Mouse (Mus musculus): ENCODE data around the gene Armc6.

Gene Armc6

DNA sequence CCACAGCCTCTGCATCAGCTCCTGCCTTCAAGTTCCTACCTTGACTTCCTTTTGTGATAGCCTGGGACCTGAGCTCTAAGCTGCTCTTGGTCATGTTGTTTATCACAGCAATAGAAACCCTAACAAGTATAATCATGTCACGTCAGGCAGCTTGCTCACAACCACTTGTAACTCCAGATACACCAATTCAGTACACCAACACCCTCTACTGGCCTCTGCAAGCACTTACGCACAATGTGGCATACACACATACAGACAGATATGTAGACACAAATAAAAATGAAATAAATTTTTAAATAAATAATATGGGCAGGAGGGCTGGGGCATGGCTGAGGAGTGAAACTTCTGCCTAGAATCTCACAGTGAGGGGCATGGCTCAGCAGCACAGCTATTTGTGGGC lies 38.5 kb downstream of the Armc6 start:
- DNase-seq (ENCODE audit: low read depth, low spot score), result no peak

DNA sequence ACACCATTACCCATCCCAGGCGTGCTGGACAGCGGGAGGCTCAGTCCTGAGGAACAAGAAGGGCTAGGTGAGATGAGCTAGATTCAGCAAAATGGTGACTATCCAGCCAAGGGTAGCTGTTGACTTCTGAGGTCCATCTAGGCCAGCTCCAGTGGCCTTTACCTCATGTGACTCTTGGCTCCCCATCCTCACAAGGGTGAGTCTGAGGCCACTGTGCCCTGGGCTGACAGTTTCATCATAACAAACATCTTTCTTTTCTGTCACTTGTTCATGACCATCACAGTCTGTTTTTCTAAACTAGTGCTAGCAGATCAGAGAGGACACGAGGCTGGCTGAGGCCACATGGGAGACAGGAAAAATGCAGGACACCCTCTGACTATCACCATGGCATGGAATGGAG lies 40.1 kb downstream of the Armc6 start:
- DNase-seq (ENCODE audit: low read depth, low spot score), result no peak

DNA sequence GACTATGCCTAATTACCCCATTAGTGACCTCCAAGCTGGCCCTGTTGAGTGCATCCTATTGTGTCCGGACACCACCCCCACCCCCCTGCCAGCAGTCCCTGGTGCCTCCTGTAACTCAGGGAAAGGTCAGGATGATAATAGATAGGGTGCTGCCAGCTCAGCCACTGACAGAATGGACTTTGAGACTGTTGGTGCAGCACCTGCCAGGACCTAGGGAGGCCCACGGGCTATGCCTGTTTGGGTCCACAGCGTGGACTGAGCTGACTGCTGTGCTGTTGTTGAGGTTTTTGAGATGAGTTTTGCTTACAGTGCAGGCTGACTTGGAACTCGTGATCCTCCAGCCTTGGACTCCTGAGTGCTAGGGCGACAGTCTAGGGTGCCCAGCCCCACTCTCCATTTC lies 41.0 kb downstream of the Armc6 start:
- no peak for DNase-seq (ENCODE audit: low read depth, low spot score)

DNA sequence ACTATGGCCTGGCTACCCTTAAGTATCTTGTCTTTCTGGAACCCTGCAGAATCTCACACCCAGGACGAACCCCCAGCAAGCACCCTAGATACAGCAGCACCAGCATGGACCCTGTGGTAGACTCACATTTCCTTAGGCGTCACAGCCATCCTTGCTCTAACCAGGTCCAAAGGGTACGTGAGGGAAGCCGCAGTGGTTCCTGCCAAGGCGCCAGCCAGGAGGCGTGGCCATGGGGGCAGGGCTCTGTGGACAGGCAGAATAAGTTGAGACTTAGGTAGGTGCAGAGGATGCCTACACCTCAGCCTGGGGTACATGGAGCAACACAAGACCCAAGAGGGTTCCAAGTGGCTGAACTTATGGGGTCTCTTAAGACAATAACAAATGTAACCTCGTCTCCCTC lies 45.6 kb downstream of the Armc6 start:
- DNase-seq (ENCODE audit: low read depth, low spot score), result no peak

DNA sequence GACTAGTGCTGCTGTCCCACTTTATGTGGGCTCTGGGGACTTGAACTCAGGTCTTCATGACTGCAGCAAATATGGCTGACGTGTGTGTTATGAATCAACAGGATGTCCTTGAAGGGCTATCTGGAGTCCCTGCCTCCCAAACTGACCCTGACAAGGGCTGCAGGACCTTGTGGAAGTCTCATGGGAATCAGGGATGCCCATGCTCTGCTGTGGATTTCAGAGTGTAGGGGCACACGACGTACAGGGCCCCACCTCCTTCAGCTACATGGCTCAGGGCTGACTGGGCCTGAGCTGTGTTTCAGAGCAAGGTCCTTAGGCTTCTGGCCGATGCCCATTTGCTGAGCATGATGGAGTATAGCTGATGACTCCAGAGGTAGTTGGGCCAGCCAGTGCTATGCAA lies 51.1 kb downstream of the Armc6 start:
- no peak for DNase-seq (ENCODE audit: low read depth, low spot score)

DNA sequence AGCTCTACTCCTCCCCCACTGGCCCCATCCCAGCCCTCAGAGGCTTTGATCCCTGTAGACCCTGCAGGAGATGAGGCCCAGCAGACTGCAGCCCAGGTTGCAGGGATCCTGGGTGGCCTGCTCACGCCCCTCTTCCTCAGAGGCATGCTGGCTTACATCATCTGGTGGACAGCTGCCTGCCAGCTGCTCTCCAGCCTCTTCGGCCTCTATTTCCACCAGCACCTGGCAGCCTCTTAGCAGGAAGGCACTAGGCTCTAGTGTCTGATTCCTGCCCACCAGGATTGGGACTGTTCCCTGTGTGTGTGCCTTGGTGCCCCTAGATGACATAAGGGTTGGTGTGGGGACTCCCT lies 52.4 kb downstream of the Armc6 start:
- DNase-seq (ENCODE audit: low read depth, low spot score), result no peak

DNA sequence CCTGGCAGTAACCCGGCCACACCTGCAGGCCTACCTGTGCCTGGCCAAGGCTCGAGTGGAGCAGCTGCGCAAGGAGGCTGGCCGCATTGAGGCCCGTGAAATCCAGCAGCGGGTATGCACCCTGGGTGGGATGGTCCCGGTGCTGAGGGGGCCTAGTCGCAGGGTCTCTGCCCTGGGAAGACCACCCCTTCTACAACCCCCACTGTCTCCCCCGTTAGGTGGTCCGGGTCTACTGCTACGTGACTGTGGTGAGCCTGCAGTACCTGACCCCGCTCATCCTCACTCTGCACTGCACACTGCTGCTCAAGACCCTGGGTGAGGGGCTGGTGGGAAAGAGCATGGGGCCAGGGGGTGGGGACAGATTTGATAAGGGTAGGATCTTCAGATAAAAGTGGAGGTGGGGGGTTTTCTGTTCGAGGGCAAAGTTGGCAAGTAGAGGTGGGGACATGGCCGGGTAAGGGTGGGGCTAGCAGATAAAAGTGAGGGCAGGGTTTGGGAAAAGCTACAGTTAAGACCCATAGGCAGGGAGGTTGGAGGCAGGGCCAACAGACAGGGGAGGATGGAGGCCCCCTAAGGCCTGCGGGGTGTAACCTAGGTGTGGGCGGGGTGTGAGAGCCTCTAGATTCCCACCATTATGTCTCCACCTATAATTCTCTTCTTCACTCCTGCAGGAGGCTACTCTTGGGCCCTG lies 52.9 kb downstream of the Armc6 start:
- no peak for DNase-seq (ENCODE audit: low read depth, low spot score)

DNA sequence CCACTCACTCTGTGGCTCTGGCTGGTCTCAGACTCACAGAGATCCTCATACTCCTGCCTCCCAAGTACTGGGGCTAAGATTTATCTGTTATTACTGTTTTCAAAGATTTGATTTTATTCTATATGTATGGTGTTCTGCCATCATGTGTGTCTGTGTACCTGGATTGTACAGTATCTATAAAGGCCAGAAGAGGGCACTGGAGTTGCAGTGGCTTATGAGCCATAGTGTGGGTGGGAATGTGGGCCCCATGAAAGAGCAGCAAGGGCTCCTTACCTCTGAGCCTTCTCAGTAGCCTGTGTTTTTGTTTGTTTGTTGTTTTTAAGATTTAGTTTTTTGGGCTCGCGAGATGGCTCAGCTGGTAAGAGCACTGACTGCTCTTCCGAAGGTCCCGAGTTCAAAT lies 55.2 kb downstream of the Armc6 start:
- peak; percentile 61 for DNase-seq (ENCODE audit: low read depth, low spot score)

DNA sequence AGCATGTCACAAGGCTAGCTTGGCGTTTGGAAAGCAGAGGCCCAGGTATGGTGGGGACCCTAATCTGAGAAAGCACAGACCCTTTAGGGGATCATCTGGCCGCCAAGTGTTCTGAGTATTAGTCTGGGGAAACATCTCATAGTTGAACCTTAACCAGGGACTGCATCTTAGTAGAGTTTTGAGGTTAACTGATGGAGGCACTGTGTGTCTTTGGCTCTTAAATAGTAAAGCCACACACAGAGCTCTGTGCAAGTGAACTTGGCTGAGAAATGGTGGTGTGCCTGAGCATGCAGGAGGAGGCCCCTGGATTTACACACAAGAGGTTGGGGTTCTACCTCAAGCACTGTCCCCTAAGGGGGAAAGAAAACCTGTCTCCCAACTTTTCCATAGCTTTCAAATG lies 56.0 kb downstream of the Armc6 start:
- DNase-seq (ENCODE audit: low read depth, low spot score), result no peak

DNA sequence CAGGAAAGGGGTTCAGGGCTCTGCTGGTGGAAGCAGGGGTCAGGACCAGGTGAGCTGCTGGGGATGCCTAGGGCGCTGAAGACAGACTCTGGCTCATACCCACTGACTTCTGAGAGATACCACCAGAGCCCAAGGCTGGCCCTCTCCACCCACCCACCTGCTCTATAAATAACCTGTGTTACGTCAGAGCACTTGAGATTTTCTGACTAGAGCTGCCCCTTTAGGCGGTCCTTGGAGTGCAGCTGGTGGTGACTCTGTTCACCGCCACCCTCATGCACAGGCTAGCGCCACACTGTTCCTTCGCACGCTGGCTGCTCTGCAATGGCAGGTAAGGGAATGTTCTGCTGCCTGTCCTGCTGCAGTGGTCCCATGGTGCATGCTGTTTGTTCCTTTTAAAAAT lies 60.2 kb downstream of the Armc6 start:
- DNase-seq (ENCODE audit: low read depth, low spot score), result no peak

DNA sequence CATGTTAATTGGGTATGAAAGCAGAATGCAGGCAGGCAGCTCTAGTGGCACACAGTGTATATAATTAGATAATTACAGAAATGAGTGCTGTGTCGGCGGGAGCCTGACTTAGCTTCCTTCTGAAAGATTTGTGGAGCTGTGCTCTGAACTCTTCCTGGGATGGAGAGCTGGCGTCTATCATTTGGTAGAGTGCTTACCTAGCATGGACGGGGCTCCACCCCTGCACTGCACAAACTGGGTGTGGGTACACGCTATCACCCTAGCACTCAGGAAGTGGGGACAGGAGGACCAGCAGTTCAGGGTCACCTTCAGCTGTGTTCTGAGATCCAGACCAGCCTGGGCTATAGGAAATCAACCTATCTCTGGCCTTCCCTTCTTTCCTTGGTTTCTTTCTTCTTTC lies 60.9 kb downstream of the Armc6 start:
- DNase-seq (ENCODE audit: low read depth, low spot score), result no peak

DNA sequence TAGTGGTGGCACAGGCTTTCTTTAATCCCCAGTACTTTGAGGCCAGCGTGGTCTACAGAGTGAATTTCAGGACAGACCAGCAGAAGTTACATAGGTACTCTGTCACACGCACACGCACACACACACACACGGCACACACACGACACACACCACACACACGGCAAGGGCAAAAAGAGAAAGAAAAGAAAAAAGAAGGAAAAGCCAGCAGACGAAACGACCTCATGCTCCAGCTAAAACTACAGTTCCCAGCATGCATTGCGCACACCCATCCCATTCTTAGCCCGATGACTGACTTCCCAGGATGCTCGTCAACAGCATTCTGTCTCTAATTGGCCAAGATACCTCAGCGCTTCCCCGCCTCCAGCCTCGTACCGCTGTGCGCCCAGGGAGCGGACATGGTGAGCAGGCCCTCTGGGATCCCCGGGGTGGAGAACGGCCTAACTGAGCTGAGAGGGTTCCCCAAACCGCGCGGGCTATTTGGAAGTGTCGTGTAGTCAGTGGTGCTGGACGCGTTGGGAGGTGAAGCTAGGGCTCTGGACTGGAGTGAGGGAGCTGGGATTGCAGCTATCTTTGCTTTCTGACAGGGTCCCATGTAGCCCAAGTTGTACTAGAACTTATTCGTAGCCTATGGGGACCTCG lies 62.1 kb downstream of the Armc6 start, which contains the start of gene Tmem161a:
Tmem161a (plus strand) TSS at position 314 of the 639 bp plus-strand sequence.
- DNase-seq (ENCODE audit: low read depth, low spot score), result peak; percentile 99

DNA sequence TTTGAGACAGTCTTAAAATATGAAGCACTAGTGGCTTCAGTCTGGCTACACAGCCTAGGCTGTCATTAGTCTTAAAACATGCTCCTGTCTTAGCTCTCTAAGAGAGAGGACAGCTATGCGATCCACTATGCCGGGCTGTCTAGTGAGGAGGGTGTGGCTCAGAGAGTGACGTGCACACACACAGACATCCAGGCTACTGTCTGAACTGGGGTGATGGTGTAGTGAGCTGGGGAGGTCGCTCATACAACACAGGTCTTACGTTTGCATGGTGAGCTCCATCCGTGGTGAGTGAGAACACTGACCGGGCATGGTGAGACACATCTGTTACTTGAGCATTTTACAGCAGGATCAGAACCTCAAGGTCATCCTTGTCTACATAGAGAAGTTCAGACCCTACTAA lies 63.0 kb downstream of the Armc6 start:
- DNase-seq (ENCODE audit: low read depth, low spot score), result no peak

DNA sequence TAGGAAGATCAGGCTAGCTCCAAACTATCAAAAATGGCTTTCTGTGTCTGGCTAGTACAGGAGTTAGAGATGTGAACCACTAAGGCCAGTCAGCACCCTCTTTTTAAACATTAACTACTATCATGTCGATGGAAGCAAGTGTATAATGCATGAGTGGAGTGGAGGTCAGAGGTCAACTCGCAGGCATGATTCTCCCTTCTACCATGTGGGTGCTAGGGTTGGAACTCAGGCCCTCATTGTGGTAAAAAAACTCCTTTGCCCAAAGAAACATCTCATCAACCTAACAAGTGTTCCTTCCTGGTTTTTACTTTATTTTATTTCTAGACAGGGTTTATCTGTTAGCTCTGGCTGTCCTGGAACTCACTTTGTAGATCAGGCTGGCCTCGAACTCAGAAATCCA lies 63.5 kb downstream of the Armc6 start:
- DNase-seq (ENCODE audit: low read depth, low spot score), result no peak
